Mouse (Mus musculus) liver, adult 2 months (tissue): ENCODE results near the gene Prtn3. TPM values are rescaled to one million over a fixed set of nuclear protein-coding genes. Genes with fewer than 3 reads are reported as not detected.
"Not testable (repeated sequence)": the region's sequence is repeated elsewhere in the genome, so short reads cannot be mapped to it uniquely, and the experiment has no call there.

Experiments used
- DNase-seq: peaks from one replicate; pipeline ENCODE4 v3.0.0-alpha.2; 2011; ENCODE audit warnings: low read depth, low spot score; ENCODE audit errors: extremely low read depth
- H3K27ac ChIP-seq: fragments of 200-500 bp; replicated peaks from 2 replicates; pipeline ENCODE4 v1.5.1; 2012; ENCODE audit warnings: low read depth, mild to moderate bottlenecking, control low read depth, inconsistent platforms, low read length; ENCODE audit not compliant: insufficient read depth
- H3K27me3 ChIP-seq: fragments of 200-500 bp; 2 replicates; pipeline ENCODE4 v1.6.1; 2012; ENCODE audit warnings: mild to moderate bottlenecking, moderate library complexity, low read length, inconsistent platforms; ENCODE audit not compliant: control insufficient read depth, insufficient read depth
- H3K36me3 ChIP-seq: fragments of 200-500 bp; 2 replicates; pipeline ENCODE4 v1.6.1; 2012; ENCODE audit warnings: low read length, inconsistent platforms; ENCODE audit not compliant: control insufficient read depth, insufficient read depth
- H3K4me1 ChIP-seq: fragments of 200-500 bp; 2 replicates; pipeline ENCODE4 v1.6.1; 2011; ENCODE audit warnings: low read length; ENCODE audit not compliant: control insufficient read depth, insufficient read depth
- H3K4me3 ChIP-seq: fragments of 200-500 bp; 2 replicates; pipeline ENCODE4 v1.5.1; 2011; ENCODE audit warnings: low read depth, mild to moderate bottlenecking, control low read depth, low read length, moderate library complexity; ENCODE audit not compliant: insufficient read depth
- H3K79me2 ChIP-seq: fragments of 200-500 bp; 2 replicates; pipeline ENCODE4 v1.6.1; 2012; ENCODE audit warnings: inconsistent platforms, mild to moderate bottlenecking, low read length, moderate library complexity; ENCODE audit not compliant: control insufficient read depth, insufficient read depth
- H3K9ac ChIP-seq: fragments of 200-500 bp; 2 replicates; pipeline ENCODE4 v1.6.1; 2012; ENCODE audit warnings: low read depth, mild to moderate bottlenecking, control low read depth, inconsistent platforms, low read length
- CTCF ChIP-seq: fragments of 200-500 bp; IDR thresholded peaks from 2 replicates; pipeline ENCODE4 v1.5.1; 2011; ENCODE audit warnings: low read depth, low read length, control low read depth
- POLR2A ChIP-seq: fragments of 200-500 bp; IDR thresholded peaks from 2 replicates; pipeline ENCODE4 v1.6.1; 2011; ENCODE audit warnings: low read length, control low read depth; ENCODE audit not compliant: insufficient read depth; ENCODE audit errors: extremely low read depth
- WGBS: fragments of 180-500 bp; shearing (Covaris S2); methylation state at CpG from one replicate; pipeline ENCODE4 v1.1.7; 2018; 5-methylcytosine and 5-hydroxymethylcytosine counted together
- polyA plus RNA-seq: library from polyadenylated mRNA; depleted of rRNA; stranded (reverse); fragments of >200 nt; gene quantifications from 2 replicates; pipeline ENCODE4 v1.2.3, GENCODE M21; 2012
- total RNA-seq: library from RNA; depleted of rRNA; stranded (reverse); fragments of >200 nt; gene quantifications from 2 replicates; pipeline ENCODE4 v1.2.3, GENCODE M21; 2014

Prtn3 gene
- total and polyA plus RNA-seq, 2 experiments: 1.1 TPM; not detected in 1

DNA sequence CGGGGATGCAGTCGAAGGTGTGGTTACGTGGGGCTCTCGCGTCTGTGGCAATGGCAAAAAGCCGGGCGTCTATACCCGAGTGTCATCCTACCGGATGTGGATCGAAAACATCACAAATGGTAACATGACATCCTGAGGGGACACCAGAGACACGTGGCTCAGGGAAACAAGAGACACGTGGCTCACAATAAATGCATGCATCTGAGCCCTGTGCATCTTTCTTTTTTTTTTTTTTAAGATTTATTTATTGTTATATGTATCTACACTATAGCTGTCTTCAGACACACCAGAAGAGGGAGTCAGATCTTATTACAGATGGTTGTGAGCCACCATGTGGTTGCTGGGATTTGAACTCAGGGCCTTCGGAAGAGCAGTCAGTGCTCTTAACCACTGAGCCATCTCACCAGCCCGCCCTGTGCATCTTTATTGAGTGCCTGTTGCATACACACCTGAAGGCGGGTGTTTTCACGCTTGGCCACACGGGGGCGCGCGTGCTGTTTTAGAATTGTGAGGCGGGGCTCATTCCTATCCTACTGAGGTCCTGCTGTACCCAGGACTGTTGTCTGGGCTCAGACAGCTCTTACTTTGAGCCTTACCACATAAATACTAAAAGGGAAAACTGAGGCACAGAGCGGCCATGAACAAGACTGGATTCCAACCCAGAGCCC, 18.3 kb downstream of the Prtn3 start:
- H3K4me1 ChIP-seq, H3K79me2 ChIP-seq, H3K27me3 ChIP-seq, H3K36me3 ChIP-seq, H3K9ac ChIP-seq, H3K4me3 ChIP-seq, H3K27ac ChIP-seq: not testable (repeated sequence)
- peak; percentile 91 for TF ChIP-seq CTCF
- peak; percentile 38 for DNase-seq
- 41% methylated on average over 22 of the region's 22 CpGs for WGBS

DNA sequence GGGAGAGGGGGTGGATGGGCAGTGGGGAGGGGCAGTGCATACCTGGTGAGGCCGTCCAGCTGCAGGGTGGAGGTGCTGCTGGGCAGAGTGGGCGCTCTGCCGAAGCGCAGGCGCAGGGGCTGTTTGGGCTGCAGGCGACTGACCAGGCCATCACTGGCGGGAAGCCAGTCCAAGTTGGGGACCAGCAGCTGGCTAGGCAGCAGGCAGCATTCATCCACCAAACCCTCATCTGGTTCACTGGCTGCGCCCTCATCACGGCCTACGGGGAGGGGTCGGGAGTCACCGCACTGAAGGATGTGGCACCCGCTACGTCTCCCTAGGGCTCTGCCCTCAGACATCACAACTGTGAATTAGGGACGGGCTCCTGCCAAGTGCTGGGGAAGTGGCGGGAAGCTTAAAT, 22.0 kb downstream of the Prtn3 start:
- TF ChIP-seq CTCF (no peak), POLR2A (no peak)
- WGBS: 93% methylated on average over 16 of the region's 16 CpGs
- Histone ChIP-seq H3K27me3 (no peaks in the 10 kb centered on the region), H3K4me3 (no peak overlapping the region), H3K79me2 (peaks cover 3% of the 10 kb centered on the region; the same call in 1 of the 2 replicates), H3K36me3 (no peaks in the 10 kb centered on the region), H3K27ac (no peak overlapping the region), H3K9ac (no peak overlapping the region), H3K4me1 (peaks cover 13% of the 10 kb centered on the region)
- DNase-seq: no peak

DNA sequence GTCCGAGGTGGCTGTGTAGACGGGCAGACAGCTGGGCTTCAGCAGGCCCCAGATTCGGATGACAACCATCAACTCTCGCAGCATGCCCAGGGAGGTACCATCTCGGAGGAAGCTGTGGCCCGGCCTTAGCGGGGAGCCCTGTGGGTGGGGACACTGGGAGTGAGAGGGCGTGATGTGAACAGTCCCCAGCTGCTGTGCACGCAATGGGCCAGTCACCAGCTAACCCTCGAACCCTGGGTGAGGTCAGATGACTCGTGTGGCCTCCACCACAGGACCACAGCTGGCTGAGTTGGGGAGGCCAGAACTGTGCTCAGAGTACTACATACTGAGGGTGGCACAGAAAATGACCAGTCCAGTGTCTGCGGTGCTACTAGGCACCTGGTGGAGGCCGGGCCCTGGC, 22.5 kb downstream of the Prtn3 start:
- DNase-seq: no peak

DNA sequence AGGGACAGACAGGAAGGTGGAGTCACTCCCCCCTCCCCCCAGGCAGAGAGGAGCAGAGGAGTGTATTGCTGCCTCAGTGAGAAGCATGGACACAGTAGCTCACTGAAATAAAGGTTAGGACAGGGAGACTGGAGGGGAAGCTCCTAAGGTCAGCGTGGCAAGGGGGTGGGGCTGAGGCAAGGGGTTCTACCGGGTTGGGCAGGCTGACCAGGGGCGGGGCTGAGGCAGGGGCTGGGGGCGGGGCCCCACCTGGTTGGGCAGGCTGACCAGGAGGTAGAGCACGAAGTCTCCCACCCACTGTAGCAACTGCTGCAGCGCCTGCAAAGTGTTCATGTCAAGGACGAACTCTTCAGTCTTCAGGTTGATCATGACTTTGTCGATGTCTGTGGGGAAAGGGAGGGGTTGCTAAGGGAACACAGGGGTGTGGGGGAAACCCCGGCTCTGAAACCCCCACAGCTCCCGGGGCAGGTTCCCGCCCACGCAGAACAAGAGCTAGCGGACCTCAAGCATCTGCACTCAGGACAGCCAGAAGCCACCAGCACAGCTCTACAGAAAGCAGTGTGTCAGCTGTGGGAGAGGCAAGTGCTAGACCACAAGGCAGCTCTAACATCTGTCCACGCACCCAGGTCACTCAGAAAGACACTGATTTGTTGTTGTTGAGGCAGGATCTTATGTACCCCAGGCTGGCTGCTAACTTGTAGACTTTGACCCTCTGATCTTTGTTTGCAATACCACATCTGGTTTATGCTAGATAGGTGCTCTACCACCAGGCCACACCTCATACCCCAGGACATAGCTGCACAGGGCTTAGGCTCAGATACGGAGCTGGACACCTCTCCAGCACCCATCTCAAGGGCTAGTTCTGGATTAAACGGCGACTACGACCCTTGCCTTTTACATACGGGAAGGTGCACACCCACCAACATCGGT, 23.3 kb downstream of the Prtn3 start:
- Histone ChIP-seq H3K4me3 (peak overlapping the region; percentile 53), H3K79me2 (peaks cover 3% of the 10 kb centered on the region; the same call in 1 of the 2 replicates), H3K36me3 (no peaks in the 10 kb centered on the region), H3K9ac (peak overlapping the region; percentile 66), H3K4me1 (peaks cover 13% of the 10 kb centered on the region), H3K27me3 (no peaks in the 10 kb centered on the region), H3K27ac (peak overlapping the region; percentile 76)
- 25% methylated on average over 20 of the region's 20 CpGs for WGBS
- TF ChIP-seq POLR2A (no peak), CTCF (no peak)
- peak; percentile 82 for DNase-seq

More for the DNA sequence above, 22.5 kb downstream of the Prtn3 start:
- peak overlapping the region; percentile 69 for H3K27ac ChIP-seq
- WGBS: 52% methylated on average over 13 of the region's 13 CpGs
- H3K79me2 ChIP-seq: peaks cover 3% of the 10 kb centered on the region; the same call in 1 of the 2 replicates
- TF ChIP-seq POLR2A: no peak
- peaks cover 13% of the 10 kb centered on the region for H3K4me1 ChIP-seq
- H3K9ac ChIP-seq: peak overlapping the region; percentile 16; the same call in 1 of the 2 replicates
- no peak overlapping the region for H3K4me3 ChIP-seq
- no peaks in the 10 kb centered on the region for H3K27me3 ChIP-seq
- H3K36me3 ChIP-seq: no peaks in the 10 kb centered on the region

DNA sequence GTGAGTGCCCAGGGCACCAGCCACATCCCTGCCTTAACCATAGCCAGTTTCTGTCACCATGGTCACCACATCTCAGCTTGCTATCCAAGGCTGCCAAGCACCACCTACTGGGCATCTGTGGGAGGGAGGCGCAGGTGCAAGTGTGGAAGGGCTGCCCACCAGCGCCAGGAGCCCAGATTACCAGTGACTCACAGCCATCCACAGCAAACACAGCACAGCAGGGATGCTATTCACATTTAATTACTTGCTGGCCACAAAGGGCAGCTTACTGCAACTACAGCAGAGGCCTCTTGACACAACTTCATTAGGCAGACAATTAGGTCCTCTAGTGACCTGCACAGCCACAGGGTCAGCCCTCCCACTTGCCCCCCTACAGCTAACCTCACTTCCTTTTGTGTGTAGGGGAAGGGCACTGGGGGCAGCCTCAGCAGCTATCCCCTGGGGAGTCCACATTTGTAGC, 26.7 kb downstream of the Prtn3 start:
- Histone ChIP-seq H3K9ac (no peak overlapping the region), H3K4me1 (peaks cover 13% of the 10 kb centered on the region), H3K27me3 (no peaks in the 10 kb centered on the region), H3K36me3 (no peaks in the 10 kb centered on the region), H3K4me3 (no peak overlapping the region), H3K79me2 (peaks cover 3% of the 10 kb centered on the region; the same call in 1 of the 2 replicates), H3K27ac (no peak overlapping the region)
- 82% methylated on average over 2 of the region's 2 CpGs for WGBS
- no peak for DNase-seq
- TF ChIP-seq POLR2A (no peak), CTCF (peak; percentile 45)
